Mouse (Mus musculus): ENCODE measurements around the gene Zfp770. TPM values are rescaled to one million over a fixed set of nuclear protein-coding genes. Genes with fewer than 3 reads are reported as not detected.

Gene Zfp770
- polyA plus RNA-seq, 1 experiment from 2014 or later: 4.1 TPM

Small RNA genes within 50 kb of the gene (microRNA-seq; reads per million reads assigned to microRNA genes)
- gene Mir7002: not detected

Other genes with a start within 250 kb of the Zfp770 start
- gene Gjd2, start 187.8 kb downstream of the Zfp770 start, polyA plus RNA-seq (2016; fragmentation: Nextera tagmentation; extraction: Ambion mirVana): 0.23 and 0.30 TPM in 2 replicates
- gene Actc1, start 147.9 kb downstream of the Zfp770 start, polyA plus RNA-seq (2016; fragmentation: Nextera tagmentation; extraction: Ambion mirVana): 1.5 and 1.6 TPM in 2 replicates
- 50.1 and 52.0 TPM in 2 replicates for gene Aqr, start 14.4 kb downstream of the Zfp770 start, polyA plus RNA-seq (2016; fragmentation: Nextera tagmentation; extraction: Ambion mirVana)